Mouse (Mus musculus): Measurements from ENCODE around the gene Psmg1. TPM values are rescaled to one million over a fixed set of nuclear protein-coding genes. Genes with fewer than 3 reads are reported as not detected.

Gene Psmg1
- polyA plus RNA-seq, 1 experiment from 2014 or later = 46.7 TPM

DNA sequence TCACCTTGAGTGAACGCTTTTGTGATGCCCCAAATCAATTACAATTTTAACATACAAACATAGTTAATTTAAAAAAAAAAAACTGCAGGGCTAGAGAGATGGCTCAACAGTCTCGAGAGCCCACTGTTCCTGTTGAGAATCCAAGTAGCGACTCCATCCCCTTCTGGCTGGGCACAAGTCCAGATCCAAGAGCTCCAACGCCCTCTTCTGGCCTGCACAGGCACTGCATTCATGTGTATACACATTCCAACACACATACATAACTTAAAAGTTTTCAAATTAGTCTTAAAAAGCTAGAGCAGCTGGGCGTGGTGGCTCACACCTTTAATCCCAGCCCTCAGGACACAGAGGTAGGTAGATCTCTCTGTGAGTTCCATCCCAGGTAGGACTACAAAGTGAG is 34.1 kb downstream of the Psmg1 start:
- H3K4me1 ChIP-seq (replicated peaks) = no peaks in the 10 kb centered on the region
- H3K27ac ChIP-seq (replicated peaks) = no peak overlapping the region
- WGBS (ENCODE audit: insufficient replicate concordance) = 54% methylated on average over 5 of the region's 5 CpGs
- ATAC-seq (ENCODE audit: insufficient read depth) = no peak
- no peak overlapping the region for H3K9ac ChIP-seq
- H3K27me3 ChIP-seq = no peaks in the 10 kb centered on the region
- H3K9me3 ChIP-seq (replicated peaks) = no peaks in the 10 kb centered on the region
- no peak overlapping the region for H3K4me2 ChIP-seq
- no peak overlapping the region for H3K4me3 ChIP-seq (replicated peaks)
- no peaks in the 10 kb centered on the region for H3K36me3 ChIP-seq (replicated peaks)

- no peaks in the 10 kb centered on the region for H3K27me3 ChIP-seq
- no peak overlapping the region for H3K9ac ChIP-seq
- no peak overlapping the region for H3K27ac ChIP-seq (replicated peaks)
- no peak for ATAC-seq (ENCODE audit: insufficient read depth)
- no peaks in the 10 kb centered on the region for H3K9me3 ChIP-seq (replicated peaks)
- H3K4me3 ChIP-seq (replicated peaks) = no peak overlapping the region
- WGBS (ENCODE audit: insufficient replicate concordance) = 34% methylated on average over 5 of the region's 5 CpGs
- H3K4me2 ChIP-seq = no peak overlapping the region
- no peaks in the 10 kb centered on the region for H3K36me3 ChIP-seq (replicated peaks)
- H3K4me1 ChIP-seq (replicated peaks) = no peaks in the 10 kb centered on the region
Measured at GRCm38 (mm10) chr16:95955716-95956346, 34.9 kb downstream of the Psmg1 start.

GRCm38 (mm10) chr16:95954341-95954740 is 36.4 kb downstream of the Psmg1 start:
- H3K36me3 ChIP-seq (replicated peaks) = no peaks in the 10 kb centered on the region
- no peaks in the 10 kb centered on the region for H3K4me1 ChIP-seq (replicated peaks)
- no peak overlapping the region for H3K27ac ChIP-seq (replicated peaks)
- H3K9ac ChIP-seq = no peak overlapping the region
- no peak overlapping the region for H3K4me3 ChIP-seq (replicated peaks)
- no peak overlapping the region for H3K4me2 ChIP-seq
- 59% methylated on average over 3 of the region's 3 CpGs for WGBS (ENCODE audit: insufficient replicate concordance)
- ATAC-seq (ENCODE audit: insufficient read depth) = no peak
- no peaks in the 10 kb centered on the region for H3K27me3 ChIP-seq
- H3K9me3 ChIP-seq (replicated peaks) = no peaks in the 10 kb centered on the region

GRCm38 (mm10) chr16:95953159-95953650 is 37.6 kb downstream of the Psmg1 start:
- H3K4me2 ChIP-seq = no peak overlapping the region
- H3K4me3 ChIP-seq (replicated peaks) = no peak overlapping the region
- no peak for ATAC-seq (ENCODE audit: insufficient read depth)
- no peaks in the 10 kb centered on the region for H3K9me3 ChIP-seq (replicated peaks)
- H3K27ac ChIP-seq (replicated peaks) = no peak overlapping the region
- no peaks in the 10 kb centered on the region for H3K27me3 ChIP-seq
- H3K36me3 ChIP-seq (replicated peaks) = no peaks in the 10 kb centered on the region
- no peaks in the 10 kb centered on the region for H3K4me1 ChIP-seq (replicated peaks)
- no peak overlapping the region for H3K9ac ChIP-seq
- 73% methylated on average over 4 of the region's 4 CpGs for WGBS (ENCODE audit: insufficient replicate concordance)

GRCm38 (mm10) chr16:95951471-95951870 is 39.3 kb downstream of the Psmg1 start:
- no peaks in the 10 kb centered on the region for H3K9me3 ChIP-seq (replicated peaks)
- 77% methylated on average over 2 of the region's 2 CpGs for WGBS (ENCODE audit: insufficient replicate concordance)
- no peak overlapping the region for H3K9ac ChIP-seq
- H3K4me1 ChIP-seq (replicated peaks) = no peaks in the 10 kb centered on the region
- H3K27ac ChIP-seq (replicated peaks) = no peak overlapping the region
- H3K36me3 ChIP-seq (replicated peaks) = no peaks in the 10 kb centered on the region
- ATAC-seq (ENCODE audit: insufficient read depth) = no peak
- H3K4me2 ChIP-seq = no peak overlapping the region
- H3K27me3 ChIP-seq = no peaks in the 10 kb centered on the region
- no peak overlapping the region for H3K4me3 ChIP-seq (replicated peaks)

DNA sequence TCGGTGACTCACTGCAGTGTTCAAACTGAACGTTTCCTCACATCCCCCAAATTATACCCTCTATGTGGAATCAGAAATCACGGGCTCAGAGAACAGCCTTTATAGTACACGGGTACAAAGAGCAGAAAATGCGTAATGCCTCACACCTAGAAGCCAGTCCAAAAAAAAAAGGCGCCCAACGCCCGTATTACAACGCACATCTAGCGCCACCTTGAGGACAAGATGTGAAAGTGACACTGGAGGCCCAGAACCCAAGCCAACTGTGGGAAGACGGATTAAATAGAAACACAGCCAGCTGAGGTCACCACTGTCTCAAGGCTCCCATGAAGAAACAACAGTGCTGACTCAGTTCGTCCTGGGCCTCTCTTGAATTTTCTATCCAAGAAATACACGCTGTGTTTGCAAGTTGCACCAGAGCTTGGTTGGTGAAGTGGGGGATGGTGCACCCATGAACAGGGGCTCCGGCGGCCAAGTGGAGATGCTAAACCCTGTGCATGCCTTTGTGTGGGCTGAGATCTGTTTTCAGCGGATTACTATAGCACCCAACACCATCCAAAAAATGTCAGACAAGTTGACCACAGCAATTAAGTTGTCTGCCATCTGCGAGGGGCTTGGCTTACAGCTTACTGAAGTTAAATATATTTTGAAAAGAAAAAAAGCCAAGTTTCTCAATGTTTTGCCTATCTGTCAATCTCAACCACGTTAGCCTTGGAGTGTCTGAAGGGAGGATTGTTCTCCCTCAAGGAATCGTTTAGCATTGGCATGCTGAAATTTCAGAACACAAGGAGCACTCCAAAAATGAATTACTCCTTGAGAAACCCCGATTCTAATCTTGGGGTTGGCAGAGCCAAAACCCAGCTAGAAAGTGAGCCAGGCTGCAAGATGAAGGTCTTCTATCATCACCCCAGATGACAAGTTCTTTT is 45.1 kb downstream of the Psmg1 start:
- H3K27me3 ChIP-seq = no peaks in the 10 kb centered on the region
- no peak overlapping the region for H3K4me2 ChIP-seq
- ATAC-seq (ENCODE audit: insufficient read depth) = peak; percentile 10; the same call in 1 of the 2 replicates
- H3K27ac ChIP-seq (replicated peaks) = no peak overlapping the region
- WGBS (ENCODE audit: insufficient replicate concordance) = 21% methylated on average over 20 of the region's 20 CpGs
- H3K36me3 ChIP-seq (replicated peaks) = no peaks in the 10 kb centered on the region
- no peaks in the 10 kb centered on the region for H3K4me1 ChIP-seq (replicated peaks)
- no peak overlapping the region for H3K4me3 ChIP-seq (replicated peaks)
- H3K9me3 ChIP-seq (replicated peaks) = no peaks in the 10 kb centered on the region
- H3K9ac ChIP-seq = no peak overlapping the region

DNA sequence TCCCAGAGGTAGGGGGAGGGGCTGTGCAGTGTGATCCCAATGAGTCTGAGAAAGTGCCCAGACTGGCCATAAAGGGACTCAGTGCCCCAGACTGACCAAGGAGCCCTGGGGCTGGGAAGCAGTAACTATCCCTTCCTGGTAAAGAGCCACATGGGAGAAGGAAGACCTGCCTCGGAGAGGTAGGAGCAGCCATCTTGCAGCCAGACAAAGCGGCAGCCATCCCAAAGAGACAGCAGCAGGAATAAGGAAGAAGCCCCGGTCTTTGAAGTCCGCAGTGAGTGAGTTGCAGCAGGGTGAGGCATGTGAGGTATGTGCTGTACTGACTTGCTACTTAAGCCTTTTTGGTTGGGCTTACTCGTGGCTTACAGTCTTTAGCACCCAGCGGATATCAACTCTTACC is 47.6 kb downstream of the Psmg1 start:
- WGBS (ENCODE audit: insufficient replicate concordance) = 72% methylated on average over 6 of the region's 6 CpGs
- no peaks in the 10 kb centered on the region for H3K27me3 ChIP-seq
- H3K4me3 ChIP-seq (replicated peaks) = no peak overlapping the region
- H3K4me2 ChIP-seq = no peak overlapping the region
- H3K9ac ChIP-seq = no peak overlapping the region
- H3K27ac ChIP-seq (replicated peaks) = no peak overlapping the region
- H3K9me3 ChIP-seq (replicated peaks) = no peaks in the 10 kb centered on the region
- H3K36me3 ChIP-seq (replicated peaks) = no peaks in the 10 kb centered on the region
- no peaks in the 10 kb centered on the region for H3K4me1 ChIP-seq (replicated peaks)
- no peak for ATAC-seq (ENCODE audit: insufficient read depth)

DNA sequence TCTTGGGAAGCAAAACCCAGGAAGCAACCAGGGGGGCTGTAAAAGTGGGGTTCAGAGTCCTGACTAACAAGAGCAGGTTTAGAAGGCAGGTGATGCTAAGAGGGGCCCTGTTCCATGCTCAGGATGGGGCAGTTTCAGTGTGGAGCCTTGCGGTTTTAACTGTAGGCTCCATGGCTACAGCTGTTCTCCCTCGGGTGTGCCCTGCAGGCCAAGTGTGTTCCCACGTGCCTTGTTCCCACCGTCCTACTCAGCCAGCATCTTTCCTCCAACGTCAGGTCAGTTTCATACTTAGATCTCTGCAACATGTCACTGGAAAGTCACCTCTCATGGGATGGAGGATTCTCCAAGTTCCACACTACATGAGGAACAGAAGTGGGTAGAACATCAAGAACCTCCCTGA is 49.2 kb downstream of the Psmg1 start:
- no peak for ATAC-seq (ENCODE audit: insufficient read depth)
- 75% methylated on average over 5 of the region's 5 CpGs for WGBS (ENCODE audit: insufficient replicate concordance)
- Histone ChIP-seq H3K36me3 (replicated peaks) (no peaks in the 10 kb centered on the region), H3K9ac (no peak overlapping the region), H3K4me3 (replicated peaks) (no peak overlapping the region), H3K27me3 (no peaks in the 10 kb centered on the region), H3K27ac (replicated peaks) (no peak overlapping the region), H3K4me1 (replicated peaks) (no peaks in the 10 kb centered on the region), H3K9me3 (replicated peaks) (no peaks in the 10 kb centered on the region), H3K4me2 (no peak overlapping the region)

GRCm38 (mm10) chr16:95935495-95935961 is 55.2 kb downstream of the Psmg1 start:
- ATAC-seq (ENCODE audit: insufficient read depth) = no peak
- Histone ChIP-seq H3K27me3 (no peaks in the 10 kb centered on the region), H3K36me3 (replicated peaks) (no peaks in the 10 kb centered on the region), H3K4me3 (replicated peaks) (no peak overlapping the region), H3K9ac (no peak overlapping the region), H3K9me3 (replicated peaks) (no peaks in the 10 kb centered on the region), H3K4me2 (no peak overlapping the region), H3K4me1 (replicated peaks) (peaks cover 5% of the 10 kb centered on the region; the same call in 1 of the 2 replicates), H3K27ac (replicated peaks) (no peak overlapping the region)
- 23% methylated on average over 6 of the region's 6 CpGs for WGBS (ENCODE audit: insufficient replicate concordance)

GRCm38 (mm10) chr16:95932860-95933259 is 57.9 kb downstream of the Psmg1 start:
- peaks cover 19% of the 10 kb centered on the region; the same call in 1 of the 2 replicates for H3K4me1 ChIP-seq (replicated peaks)
- H3K27ac ChIP-seq (replicated peaks) = no peak overlapping the region

DNA sequence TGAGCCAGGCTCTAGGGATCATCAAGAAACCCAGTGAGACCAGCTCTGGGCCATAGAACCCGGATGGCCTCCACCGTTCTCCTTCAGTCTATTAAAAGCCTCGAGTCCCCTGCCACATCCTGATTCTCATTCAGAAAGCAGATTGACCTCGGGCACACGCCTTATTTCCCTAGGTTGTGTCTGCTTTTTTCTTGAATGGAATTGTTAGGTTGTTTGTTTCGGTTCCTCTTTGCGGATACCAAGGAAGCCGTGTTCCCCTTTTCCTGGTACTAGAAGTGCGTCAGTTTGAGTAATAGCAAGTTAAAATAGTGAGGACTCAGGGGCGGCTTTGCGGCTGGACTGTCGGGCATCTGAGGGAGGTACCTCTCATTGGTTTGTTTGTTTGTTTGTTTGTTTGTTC is 59.3 kb downstream of the Psmg1 start:
- ATAC-seq (ENCODE audit: insufficient read depth) = no peak
- no peaks in the 10 kb centered on the region for H3K9me3 ChIP-seq (replicated peaks)
- no peak overlapping the region for H3K9ac ChIP-seq
- no peak overlapping the region for H3K4me2 ChIP-seq
- H3K27me3 ChIP-seq = no peaks in the 10 kb centered on the region
- 34% methylated on average over 12 of the region's 12 CpGs for WGBS (ENCODE audit: insufficient replicate concordance)
- H3K4me3 ChIP-seq (replicated peaks) = no peak overlapping the region
- no peaks in the 10 kb centered on the region for H3K36me3 ChIP-seq (replicated peaks)
- H3K4me1 ChIP-seq (replicated peaks) = peaks cover 27% of the 10 kb centered on the region; the same call in 1 of the 2 replicates
- no peak overlapping the region for H3K27ac ChIP-seq (replicated peaks)

More at GRCm38 (mm10) chr16:95932860-95933259, 57.9 kb downstream of the Psmg1 start:
- H3K9me3 ChIP-seq (replicated peaks) = no peaks in the 10 kb centered on the region
- H3K27me3 ChIP-seq = no peaks in the 10 kb centered on the region
- WGBS (ENCODE audit: insufficient replicate concordance) = 38% methylated on average over 6 of the region's 6 CpGs
- H3K9ac ChIP-seq = no peak overlapping the region
- no peak overlapping the region for H3K4me2 ChIP-seq
- H3K4me3 ChIP-seq (replicated peaks) = no peak overlapping the region
- ATAC-seq (ENCODE audit: insufficient read depth) = no peak
- H3K36me3 ChIP-seq (replicated peaks) = no peaks in the 10 kb centered on the region
